Mouse (Mus musculus) spleen, adult 2 months (tissue): Measurements from ENCODE around the gene Tgif1.

ENCODE experiments used
- CTCF ChIP-seq: fragments of 200-500 bp; IDR thresholded peaks from 2 replicates; pipeline ENCODE4 v1.5.1; 2011; ENCODE audit warnings: mild to moderate bottlenecking, inconsistent platforms; ENCODE audit not compliant: insufficient read depth, insufficient read length, insufficient replicate concordance; ENCODE audit errors: extremely low read depth
- POLR2A ChIP-seq: fragments of 200-500 bp; IDR thresholded peaks from 2 replicates; pipeline ENCODE4 v1.6.1; 2011; ENCODE audit warnings: low read depth, low read length, inconsistent platforms

DNA sequence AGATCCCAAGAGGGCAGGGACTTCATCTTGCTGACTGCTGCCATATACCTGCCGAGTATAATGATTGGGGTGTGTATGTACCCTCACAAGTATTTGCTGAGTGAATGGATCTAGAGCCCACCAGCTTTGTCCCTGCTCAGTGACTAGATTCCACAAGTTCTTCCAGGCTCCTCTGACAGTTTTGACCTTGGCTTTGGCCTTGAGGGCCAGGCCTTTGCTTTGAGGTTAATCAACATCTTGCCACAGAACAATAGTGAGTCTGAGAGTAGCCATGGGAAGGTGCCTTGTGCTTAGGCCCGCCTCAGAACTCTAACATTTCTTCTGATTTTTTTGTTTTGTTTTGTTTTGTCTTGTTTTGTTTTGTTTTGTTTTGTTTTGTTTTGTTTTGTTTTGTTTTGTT is 46.7 kb downstream of the Tgif1 start:
- no peak for TF ChIP-seq CTCF
- no peak for TF ChIP-seq POLR2A
